Mouse (Mus musculus): ENCODE results near the gene Cd276.
A peak's percentile ranks its signal among the peaks of the same experiment; 100 is the strongest.

Cd276 gene

GRCm38 (mm10) chr9:58516480-58516879 lies 38.8 kb downstream of the Cd276 start:
- no peak for DNase-seq (ENCODE audit: low read depth, low spot score)

GRCm38 (mm10) chr9:58513749-58514148 lies 41.5 kb downstream of the Cd276 start:
- DNase-seq (ENCODE audit: low read depth, low spot score) = no peak

- DNase-seq (ENCODE audit: low read depth, low spot score) = peak; percentile 89
Measured at GRCm38 (mm10) chr9:58510452-58510851, 44.8 kb downstream of the Cd276 start.

GRCm38 (mm10) chr9:58507216-58508005 lies 47.8 kb downstream of the Cd276 start:
- no peak for DNase-seq (ENCODE audit: low read depth, low spot score)

- DNase-seq (ENCODE audit: low read depth, low spot score) = no peak
Measured at GRCm38 (mm10) chr9:58500946-58501345, 54.3 kb downstream of the Cd276 start.

- DNase-seq (ENCODE audit: low read depth, low spot score) = no peak
Measured at GRCm38 (mm10) chr9:58497942-58498341, 57.3 kb downstream of the Cd276 start.

GRCm38 (mm10) chr9:58496470-58497182 lies 58.6 kb downstream of the Cd276 start:
- DNase-seq (ENCODE audit: low read depth, low spot score) = peak; percentile 31

- DNase-seq (ENCODE audit: low read depth, low spot score) = no peak
Measured at GRCm38 (mm10) chr9:58495035-58495434, 60.2 kb downstream of the Cd276 start.

GRCm38 (mm10) chr9:58490391-58490790 lies 64.8 kb downstream of the Cd276 start:
- no peak for DNase-seq (ENCODE audit: low read depth, low spot score)

- no peak for DNase-seq (ENCODE audit: low read depth, low spot score)
Measured at GRCm38 (mm10) chr9:58489865-58490165, 65.4 kb downstream of the Cd276 start.

GRCm38 (mm10) chr9:58489133-58489864 lies 65.9 kb downstream of the Cd276 start:
- no peak for DNase-seq (ENCODE audit: low read depth, low spot score)

- no peak for DNase-seq (ENCODE audit: low read depth, low spot score)
Measured at GRCm38 (mm10) chr9:58487851-58488801, 67.1 kb downstream of the Cd276 start, which contains the start of gene Insyn1. Gene Insyn1, plus strand, starts transcription at chr9:58488603.

GRCm38 (mm10) chr9:58487076-58487475 lies 68.2 kb downstream of the Cd276 start:
- no peak for DNase-seq (ENCODE audit: low read depth, low spot score)
